Mouse (Mus musculus) left cerebral cortex, adult 2 months (tissue): Measurements from ENCODE around the gene Cnpy1. TPM values are rescaled to one million over a fixed set of nuclear protein-coding genes. Genes with fewer than 3 reads are reported as not detected.

Experiments
- DNase-seq, 2 experiments: peaks; one replicate each; pipeline ENCODE4 v3.0.0; 2021 to 2022; ENCODE audit warnings: low spot score in 2 of 2, mixed read lengths in 1 of 2; ENCODE audit errors: extremely low spot score in 1 of 2
- H3K27ac ChIP-seq: fragments of 200-600 bp; 2 replicates; pipeline ENCODE4 v1.8.1; 2022
- H3K4me3 ChIP-seq: fragments of 200-600 bp; 2 replicates; pipeline ENCODE4 v1.8.1; 2022
- CTCF ChIP-seq: fragments of 200-600 bp; IDR thresholded peaks from 2 replicates; pipeline ENCODE4 v1.8.1; 2022; ENCODE audit warnings: antibody characterized with exemption, mild to moderate bottlenecking, moderate library complexity
- intact Hi-C: fragments of 180-260 bp; cut with DNase I; formaldehyde crosslinking; loops from one replicate; pipeline ENCODE4 v1.15.1; 2025
- total RNA-seq, 2 experiments: library from RNA; stranded (reverse); gene quantifications; 2 replicates each; pipeline ENCODE4 v1.2.3; 2021

The Cnpy1 gene
- total RNA-seq, 2 experiments from 2014 or later, result not detected

GRCm38 (mm10) chr5:28259939-28260338 is 14.3 kb upstream of the Cnpy1 start:
- intact Hi-C loops, result no loop called here
- Histone ChIP-seq H3K27ac (no peak overlapping the region), H3K4me3 (no peak overlapping the region)
- TF ChIP-seq CTCF, result no peak
- DNase-seq, result no peak

GRCm38 (mm10) chr5:28259385-28259784 is 13.8 kb upstream of the Cnpy1 start:
- Histone ChIP-seq H3K4me3 (no peak overlapping the region), H3K27ac (no peak overlapping the region)
- no peak for TF ChIP-seq CTCF
- intact Hi-C loops, result no loop called here
- DNase-seq, result no peak

GRCm38 (mm10) chr5:28257816-28258215 is 12.2 kb upstream of the Cnpy1 start:
- DNase-seq, result no peak
- Histone ChIP-seq H3K27ac (no peak overlapping the region), H3K4me3 (no peak overlapping the region)
- no peak for TF ChIP-seq CTCF
- intact Hi-C loops, result no loop called here

GRCm38 (mm10) chr5:28252999-28253398 is 7.4 kb upstream of the Cnpy1 start:
- TF ChIP-seq CTCF, result no peak
- intact Hi-C loops, result no loop called here
- H3K27ac ChIP-seq, result no peak overlapping the region
- H3K4me3 ChIP-seq, result no peak overlapping the region
- DNase-seq, result no peak

- intact Hi-C loops, result no loop called here
- no peak overlapping the region for H3K27ac ChIP-seq
- no peak overlapping the region for H3K4me3 ChIP-seq
- no peak for DNase-seq
- no peak for TF ChIP-seq CTCF
These were observed 6.7 kb upstream of the Cnpy1 start for GRCm38 (mm10) chr5:28252260-28252659.

GRCm38 (mm10) chr5:28251211-28251764 is 5.7 kb upstream of the Cnpy1 start:
- no peak overlapping the region for H3K4me3 ChIP-seq
- intact Hi-C loops, result no loop called here
- TF ChIP-seq CTCF, result no peak
- DNase-seq, result no peak
- H3K27ac ChIP-seq, result no peak overlapping the region

- DNase-seq, result no peak
- Histone ChIP-seq H3K4me3 (no peak overlapping the region), H3K27ac (no peak overlapping the region)
- no peak for TF ChIP-seq CTCF
- intact Hi-C loops, result no loop called here
These were observed 4.9 kb upstream of the Cnpy1 start for GRCm38 (mm10) chr5:28250479-28250878.

- TF ChIP-seq CTCF, result no peak
These were observed 485 bp downstream of the Cnpy1 start for GRCm38 (mm10) chr5:28245121-28245520.

GRCm38 (mm10) chr5:28243501-28244177 is 2.0 kb downstream of the Cnpy1 start:
- TF ChIP-seq CTCF, result no peak
- H3K4me3 ChIP-seq, result no peak overlapping the region
- intact Hi-C loops, result no loop called here
- H3K27ac ChIP-seq, result no peak overlapping the region
- no peak for DNase-seq

More at GRCm38 (mm10) chr5:28245121-28245520, 485 bp downstream of the Cnpy1 start:
- no peak overlapping the region for H3K27ac ChIP-seq
- no peak for DNase-seq
- no peak overlapping the region for H3K4me3 ChIP-seq
- intact Hi-C loops, result no loop called here

- no peak overlapping the region for H3K4me3 ChIP-seq
- peak in 1 of 2 experiments; percentile 15 for DNase-seq
- intact Hi-C loops, result no loop called here
- H3K27ac ChIP-seq, result no peak overlapping the region
- TF ChIP-seq CTCF, result no peak
These were observed 4.2 kb downstream of the Cnpy1 start for GRCm38 (mm10) chr5:28241423-28241822.

- intact Hi-C loops, result no loop called here
- DNase-seq, result no peak
- H3K27ac ChIP-seq, result no peak overlapping the region
- TF ChIP-seq CTCF, result no peak
- no peak overlapping the region for H3K4me3 ChIP-seq
These were observed 5.8 kb downstream of the Cnpy1 start for GRCm38 (mm10) chr5:28239829-28240228.

GRCm38 (mm10) chr5:28238876-28239275 is 6.7 kb downstream of the Cnpy1 start:
- DNase-seq, result no peak
- no peak overlapping the region for H3K27ac ChIP-seq
- H3K4me3 ChIP-seq, result no peak overlapping the region
- intact Hi-C loops, result no loop called here
- TF ChIP-seq CTCF, result no peak

- peak; percentile 9; the same call in 1 of the 2 replicates for TF ChIP-seq CTCF
- intact Hi-C loops, result no loop called here
- no peak overlapping the region for H3K27ac ChIP-seq
These were observed 7.5 kb downstream of the Cnpy1 start for GRCm38 (mm10) chr5:28238152-28238551.

More at GRCm38 (mm10) chr5:28238152-28238551, 7.5 kb downstream of the Cnpy1 start:
- H3K4me3 ChIP-seq, result no peak overlapping the region
- no peak for DNase-seq
